Mouse (Mus musculus) midbrain, embryonic 11.5 days (tissue): ENCODE results near the gene Rgma. TPM values are rescaled to one million over a fixed set of nuclear protein-coding genes. Genes with fewer than 3 reads are reported as not detected.

Experiments
- ATAC-seq: fragments of 200-750 bp; cut with Nextera tagmentation; 2 replicates; pipeline ENCODE4 v1.8.0; 2017; ENCODE audit warnings: moderate TSS enrichment, moderate library complexity; ENCODE audit not compliant: low FRiP score
- DNase-seq: peaks from one replicate; pipeline ENCODE4 v3.0.0; 2015; ENCODE audit warnings: low spot score; ENCODE audit errors: missing footprints
- H3K27ac ChIP-seq: fragments of 300-500 bp; sonication (generic); 2 replicates; pipeline ENCODE4 v1.5.1; 2014; ENCODE audit warnings: low read depth, low read length
- H3K27me3 ChIP-seq: fragments of 300-500 bp; sonication (generic); 2 replicates; pipeline ENCODE4 v1.6.1; 2014; ENCODE audit warnings: mild to moderate bottlenecking, low read length, moderate library complexity, mixed read lengths; ENCODE audit not compliant: control insufficient read depth, insufficient read depth
- H3K36me3 ChIP-seq: fragments of 300-500 bp; sonication (generic); 2 replicates; pipeline ENCODE4 v1.6.1; 2014; ENCODE audit warnings: mild to moderate bottlenecking, low read length, moderate library complexity, mixed read lengths; ENCODE audit not compliant: control insufficient read depth, insufficient read depth
- H3K4me1 ChIP-seq: fragments of 300-500 bp; sonication (generic); 2 replicates; pipeline ENCODE4 v1.6.1; 2014; ENCODE audit warnings: low read length; ENCODE audit not compliant: control insufficient read depth, insufficient read depth
- H3K4me2 ChIP-seq: fragments of 300-500 bp; sonication (generic); 2 replicates; pipeline ENCODE4 v1.6.1; 2014; ENCODE audit warnings: mild to moderate bottlenecking, moderate library complexity
- H3K4me3 ChIP-seq: fragments of 300-500 bp; sonication (generic); 2 replicates; pipeline ENCODE4 v1.5.1; 2014; ENCODE audit warnings: low read depth, low read length
- H3K9ac ChIP-seq: fragments of 300-500 bp; sonication (generic); 2 replicates; pipeline ENCODE4 v1.6.1; 2014; ENCODE audit warnings: low read length
- H3K9me3 ChIP-seq: fragments of 300-500 bp; sonication (generic); 2 replicates; pipeline ENCODE4 v1.6.1; 2016; ENCODE audit warnings: low read length; ENCODE audit not compliant: control insufficient read depth
- WGBS: fragments of 180-500 bp; shearing (Covaris S2); extraction: QIAGEN DNeasy Blood & Tissue Kit; methylation state at CpG from one replicate; pipeline ENCODE4 v1.1.7; 2014; 5-methylcytosine and 5-hydroxymethylcytosine counted together
- polyA plus RNA-seq: library from polyadenylated mRNA; unstranded; fragments of >200 nt; fragmentation: Nextera tagmentation; extraction: Ambion mirVana; gene quantifications from 2 replicates; pipeline ENCODE4 v1.2.1, GENCODE M21; 2014

Gene Rgma
- polyA plus RNA-seq, 1 experiment from 2014 or later, result 47.5 TPM

DNA sequence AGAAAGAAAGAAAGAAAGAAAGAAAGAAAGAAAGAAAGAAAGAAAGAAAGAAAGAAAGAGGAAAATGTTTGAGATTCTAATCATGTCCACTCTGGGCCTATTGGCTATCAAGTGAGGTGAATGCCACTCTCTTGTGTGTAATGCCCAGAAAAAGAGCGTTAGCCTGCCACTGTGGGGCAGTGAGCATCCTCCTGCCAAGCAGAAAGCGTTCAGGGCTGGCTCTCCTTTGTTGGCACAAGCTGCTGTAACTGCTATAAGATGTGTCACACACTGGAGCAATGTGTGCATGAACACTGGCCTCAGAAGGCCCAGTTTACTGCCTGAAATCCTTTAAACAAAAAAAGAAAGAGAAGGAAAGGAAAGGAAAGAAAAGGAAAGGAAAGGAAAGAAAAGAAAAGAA is 26.8 kb downstream of the Rgma start:
- no peak overlapping the region for H3K4me3 ChIP-seq
- H3K27me3 ChIP-seq, result no peaks in the 10 kb centered on the region
- no peaks in the 10 kb centered on the region for H3K9me3 ChIP-seq
- H3K36me3 ChIP-seq, result peaks cover 21% of the 10 kb centered on the region
- ATAC-seq (no peak), DNase-seq (no peak)
- H3K9ac ChIP-seq, result no peak overlapping the region
- H3K4me1 ChIP-seq, result peaks cover 51% of the 10 kb centered on the region
- H3K27ac ChIP-seq, result no peak overlapping the region
- WGBS, result 56% methylated on average over 2 of the region's 2 CpGs
- no peak overlapping the region for H3K4me2 ChIP-seq

DNA sequence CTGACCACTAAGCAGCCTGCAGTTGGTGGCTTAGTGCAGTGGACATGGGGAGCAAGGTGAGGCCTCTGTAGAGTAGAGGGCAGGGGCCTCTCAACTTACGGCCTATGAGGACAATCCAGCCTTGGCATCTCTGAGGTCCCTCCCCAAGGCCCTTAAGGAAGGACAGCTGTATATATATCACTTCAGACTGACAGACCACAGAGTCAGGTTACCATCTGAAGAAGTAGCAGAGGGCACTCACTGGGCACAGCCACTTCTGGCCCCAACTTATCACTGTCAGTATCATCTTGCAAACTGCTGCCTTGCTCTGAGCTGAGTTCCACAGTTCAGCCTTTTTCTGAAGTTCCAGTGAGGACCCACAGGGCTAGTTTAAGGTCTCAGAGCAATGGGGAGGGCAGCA is 27.4 kb downstream of the Rgma start:
- no peak for DNase-seq
- H3K4me3 ChIP-seq, result no peak overlapping the region
- no peak overlapping the region for H3K9ac ChIP-seq
- H3K27me3 ChIP-seq, result no peaks in the 10 kb centered on the region
- ATAC-seq, result no peak
- H3K4me1 ChIP-seq, result peaks cover 46% of the 10 kb centered on the region
- no peaks in the 10 kb centered on the region for H3K9me3 ChIP-seq
- H3K4me2 ChIP-seq, result no peak overlapping the region
- no peak overlapping the region for H3K27ac ChIP-seq
- WGBS, result 70% methylated on average over 1 of the region's 1 CpGs
- peaks cover 24% of the 10 kb centered on the region for H3K36me3 ChIP-seq

DNA sequence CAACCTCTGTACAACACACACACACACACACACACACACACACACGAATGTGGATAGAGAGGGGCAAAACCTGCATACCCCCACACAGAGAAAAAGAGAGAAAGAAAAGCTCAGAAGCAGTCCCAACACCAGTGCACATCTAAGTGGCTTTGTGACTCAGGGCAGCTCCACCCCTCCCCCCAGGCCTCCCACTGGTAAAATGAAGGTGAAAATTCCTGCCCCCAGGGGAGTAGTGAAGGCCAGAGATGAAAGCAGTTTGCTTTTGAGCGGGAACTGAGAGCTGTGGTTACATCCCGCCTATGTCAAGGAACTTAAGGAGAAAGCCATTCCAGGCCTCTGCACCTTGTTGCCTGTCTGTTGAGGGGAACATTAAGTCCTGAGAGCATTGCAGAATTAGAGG is 28.2 kb downstream of the Rgma start:
- H3K27me3 ChIP-seq, result no peaks in the 10 kb centered on the region
- 37% methylated on average over 3 of the region's 3 CpGs for WGBS
- H3K36me3 ChIP-seq, result peaks cover 26% of the 10 kb centered on the region
- no peaks in the 10 kb centered on the region for H3K9me3 ChIP-seq
- no peak overlapping the region for H3K4me2 ChIP-seq
- H3K27ac ChIP-seq, result no peak overlapping the region
- ATAC-seq (no peak), DNase-seq (no peak)
- no peak overlapping the region for H3K4me3 ChIP-seq
- no peak overlapping the region for H3K9ac ChIP-seq
- H3K4me1 ChIP-seq, result peaks cover 37% of the 10 kb centered on the region

DNA sequence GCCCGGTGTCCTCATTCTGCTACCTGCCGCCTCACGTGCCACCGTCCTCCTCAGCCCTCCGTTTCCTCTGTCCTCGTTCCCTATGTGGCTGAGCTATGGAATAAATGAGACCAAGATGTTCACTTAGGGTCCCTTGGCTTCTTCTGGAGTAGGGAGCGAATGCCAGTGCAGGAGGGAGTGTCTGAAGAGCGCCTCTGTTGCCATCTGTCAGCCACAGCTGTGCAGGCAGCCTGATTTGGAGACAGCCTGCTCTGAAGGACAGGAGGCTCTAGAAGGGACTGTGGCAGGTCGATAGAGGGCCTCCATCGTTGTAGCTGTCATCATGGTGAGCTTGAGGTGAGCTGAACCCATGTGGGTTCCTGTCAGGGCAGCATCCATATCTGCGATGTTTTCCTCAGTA is 30.2 kb downstream of the Rgma start:
- no peak overlapping the region for H3K9ac ChIP-seq
- peaks cover 36% of the 10 kb centered on the region for H3K36me3 ChIP-seq
- no peaks in the 10 kb centered on the region for H3K27me3 ChIP-seq
- H3K4me1 ChIP-seq, result peaks cover 19% of the 10 kb centered on the region
- H3K4me2 ChIP-seq, result no peak overlapping the region
- H3K27ac ChIP-seq, result no peak overlapping the region
- DNase-seq (no peak), ATAC-seq (no peak)
- no peaks in the 10 kb centered on the region for H3K9me3 ChIP-seq
- no peak overlapping the region for H3K4me3 ChIP-seq
- 97% methylated on average over 11 of the region's 11 CpGs for WGBS

DNA sequence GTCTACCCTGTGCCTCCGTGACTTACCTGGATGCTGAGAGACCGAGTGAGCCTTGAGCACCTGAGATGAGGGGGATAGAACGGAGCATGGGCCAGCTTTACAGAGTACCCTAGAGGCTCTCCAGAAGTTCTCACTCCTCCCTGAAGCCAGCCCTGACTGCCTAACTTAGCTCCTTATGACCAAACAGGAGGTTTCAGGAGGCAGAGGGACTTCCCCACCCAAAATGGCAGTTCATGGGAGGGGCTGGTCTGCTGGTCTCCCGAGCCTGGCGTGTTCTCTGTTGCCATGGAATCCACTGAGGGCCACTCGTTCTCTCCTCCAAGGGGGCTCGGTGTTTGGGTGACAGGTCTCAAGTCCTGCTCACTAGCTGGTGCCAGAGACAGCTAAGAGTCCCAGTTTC is 36.2 kb downstream of the Rgma start:
- Histone ChIP-seq H3K27me3 (no peaks in the 10 kb centered on the region), H3K4me2 (no peak overlapping the region), H3K9ac (no peak overlapping the region), H3K4me1 (peaks cover 8% of the 10 kb centered on the region; the same call in 1 of the 2 replicates), H3K36me3 (peaks cover 43% of the 10 kb centered on the region), H3K27ac (no peak overlapping the region; the same call in 1 of the 2 replicates), H3K4me3 (no peak overlapping the region), H3K9me3 (no peaks in the 10 kb centered on the region)
- ATAC-seq (no peak), DNase-seq (no peak)
- WGBS, result 62% methylated on average over 7 of the region's 7 CpGs

DNA sequence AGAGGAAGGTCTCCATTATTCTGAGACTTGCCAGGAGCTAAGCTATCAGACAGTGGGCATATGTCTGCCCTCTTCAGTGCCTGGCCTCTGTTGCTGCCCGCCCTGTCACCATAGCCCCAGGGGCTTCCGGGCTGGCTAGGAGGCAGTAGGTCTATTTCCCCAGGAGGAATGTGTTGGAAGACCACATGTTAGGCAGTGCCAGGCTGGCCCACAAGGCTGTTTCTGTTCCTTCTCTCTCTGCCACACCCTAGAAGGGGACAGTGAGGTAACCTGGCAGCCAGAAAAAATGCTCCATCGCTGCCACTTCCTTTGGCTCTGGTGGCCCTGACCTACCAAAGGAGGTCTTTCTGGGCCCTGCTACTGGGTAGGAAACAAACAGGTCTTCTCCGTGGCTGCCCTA is 36.7 kb downstream of the Rgma start:
- Histone ChIP-seq H3K4me2 (no peak overlapping the region), H3K4me3 (no peak overlapping the region), H3K9me3 (no peaks in the 10 kb centered on the region), H3K9ac (no peak overlapping the region), H3K27ac (no peak overlapping the region; the same call in 1 of the 2 replicates), H3K27me3 (no peaks in the 10 kb centered on the region), H3K4me1 (peaks cover 8% of the 10 kb centered on the region; the same call in 1 of the 2 replicates), H3K36me3 (peaks cover 40% of the 10 kb centered on the region)
- DNase-seq (no peak), ATAC-seq (no peak)
- WGBS, result 94% methylated on average over 4 of the region's 4 CpGs

DNA sequence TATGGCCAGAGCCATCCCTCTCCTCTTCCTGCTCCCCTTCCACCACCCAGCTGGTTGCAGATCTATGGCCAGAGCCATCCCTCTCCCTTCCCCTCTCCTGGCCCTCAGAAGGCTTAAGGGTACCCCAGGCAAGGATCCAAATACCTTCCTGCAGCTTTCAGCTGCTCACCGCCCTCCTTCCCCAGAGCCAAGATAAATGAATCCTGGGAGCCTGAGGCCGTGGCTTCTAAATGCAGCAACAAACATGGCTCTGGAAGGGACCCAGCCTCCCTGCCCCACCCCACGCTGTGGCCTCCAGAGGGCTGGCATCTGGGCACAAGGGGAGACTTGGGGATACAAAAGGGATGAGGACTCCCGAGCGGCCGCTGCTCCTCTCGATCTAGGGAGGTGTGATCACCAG is 37.1 kb downstream of the Rgma start:
- Histone ChIP-seq H3K27ac (no peak overlapping the region), H3K36me3 (peaks cover 43% of the 10 kb centered on the region), H3K4me3 (no peak overlapping the region), H3K9ac (no peak overlapping the region), H3K27me3 (no peaks in the 10 kb centered on the region), H3K9me3 (no peaks in the 10 kb centered on the region), H3K4me2 (no peak overlapping the region), H3K4me1 (peaks cover 8% of the 10 kb centered on the region; the same call in 1 of the 2 replicates)
- no peak for DNase-seq
- WGBS, result 86% methylated on average over 7 of the region's 7 CpGs
- ATAC-seq, result no peak

DNA sequence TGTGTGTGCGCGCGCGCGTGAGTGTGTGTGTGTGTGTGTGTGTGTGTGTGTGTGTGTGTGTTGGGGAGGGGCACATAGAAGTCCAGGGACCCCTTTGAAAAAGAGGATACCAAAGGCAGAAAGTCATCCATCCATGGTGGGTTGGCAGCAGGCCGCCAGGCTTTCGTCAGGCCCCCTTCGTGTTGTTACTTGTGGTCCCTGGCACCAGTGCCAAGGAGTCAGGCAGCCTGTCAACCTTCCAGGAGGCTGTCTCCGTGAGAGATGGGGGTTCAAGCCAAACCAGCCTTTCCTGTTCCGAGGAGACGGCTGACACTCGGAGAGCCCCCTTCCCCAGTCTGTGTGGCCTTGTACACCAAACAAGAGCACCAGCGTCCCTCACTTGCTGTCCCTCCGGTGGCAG is 38.9 kb downstream of the Rgma start:
- H3K36me3 ChIP-seq, result peaks cover 54% of the 10 kb centered on the region
- no peaks in the 10 kb centered on the region for H3K9me3 ChIP-seq
- no peak overlapping the region for H3K27ac ChIP-seq
- WGBS, result 91% methylated on average over 14 of the region's 14 CpGs
- H3K4me2 ChIP-seq, result no peak overlapping the region
- no peak for ATAC-seq
- no peaks in the 10 kb centered on the region for H3K27me3 ChIP-seq
- H3K4me1 ChIP-seq, result peaks cover 25% of the 10 kb centered on the region
- no peak for DNase-seq
- no peak overlapping the region for H3K9ac ChIP-seq
- no peak overlapping the region for H3K4me3 ChIP-seq

DNA sequence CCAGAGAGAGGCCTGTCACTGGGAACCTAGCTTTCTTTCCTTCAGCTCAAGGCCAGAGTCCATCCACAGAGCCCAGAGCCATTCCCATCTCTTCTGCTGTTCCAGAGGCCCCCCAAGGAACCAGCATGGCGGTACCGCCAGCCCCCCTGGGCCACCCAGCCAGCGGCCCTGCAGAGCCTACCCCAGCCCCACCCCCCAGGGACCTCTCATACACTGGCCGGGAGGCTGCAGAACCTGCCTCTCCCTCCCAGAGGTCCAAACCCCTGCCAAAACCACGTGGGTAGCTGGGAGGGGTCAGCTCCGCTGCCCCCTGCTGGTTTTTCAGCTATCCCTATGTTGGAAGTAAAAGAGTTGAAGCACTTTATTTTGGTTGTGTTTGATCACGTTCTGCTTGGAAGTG is 44.1 kb downstream of the Rgma start:
- Histone ChIP-seq H3K9ac (no peak overlapping the region), H3K27ac (peak overlapping the region; percentile 36; the same call in 1 of the 2 replicates), H3K36me3 (peaks cover 26% of the 10 kb centered on the region), H3K9me3 (no peaks in the 10 kb centered on the region), H3K27me3 (no peaks in the 10 kb centered on the region), H3K4me3 (no peak overlapping the region), H3K4me2 (no peak overlapping the region), H3K4me1 (peaks cover 50% of the 10 kb centered on the region)
- WGBS, result 30% methylated on average over 7 of the region's 7 CpGs
- no peak for DNase-seq
- peak; percentile 8; the same call in 1 of the 2 replicates for ATAC-seq
